Mouse (Mus musculus): Measurements from ENCODE around the gene Tas1r1. TPM values are rescaled to one million over a fixed set of nuclear protein-coding genes. Genes with fewer than 3 reads are reported as not detected.

Gene Tas1r1
- polyA plus RNA-seq (2012; rRNA removed) = 0.10 and 0.27 TPM in 2 replicates

GRCm38 (mm10) chr4:152038225-152038984 lies at the start of gene Tas1r1:
Gene Tas1r1 (minus strand): TSS chr4:152038568.
- peak in 1 of 2 experiments; percentile 10 for DNase-seq
- 27% methylated on average over 10 of the region's 10 CpGs for WGBS
- Histone ChIP-seq H3K27ac (ENCODE audit: insufficient read depth, low read length) (no peak within 1 kb of the TSS), H3K27me3 (ENCODE audit: control insufficient read depth, insufficient read depth, low read length) (no peaks in the 10 kb centered on the region), H3K4me3 (replicated peaks; ENCODE audit: insufficient read depth, low read depth, low read length) (peak within 1 kb of the TSS; percentile 74), H3K4me1 (ENCODE audit: control insufficient read depth, insufficient read depth, low read length) (peaks cover 3% of the 10 kb centered on the region; the same call in 1 of the 2 replicates)
- TF ChIP-seq CTCF (IDR thresholded peaks at IDR 0.05; ENCODE audit: borderline replicate concordance, insufficient read depth, low read depth, low read length) (no peak), POLR2A (IDR thresholded peaks at IDR 0.05; ENCODE audit: borderline replicate concordance, insufficient read depth, low read length) (no peak)

- no peaks in the 10 kb centered on the region; the same call in 1 of the 2 replicates for H3K27me3 ChIP-seq (ENCODE audit: control insufficient read depth, insufficient read depth, low read length)
- 9% methylated on average over 4 of the region's 4 CpGs for WGBS
- no peaks in the 10 kb centered on the region; the same call in 1 of the 2 replicates for H3K4me1 ChIP-seq (ENCODE audit: control insufficient read depth, insufficient read depth, low read length)
- H3K4me3 ChIP-seq (replicated peaks; ENCODE audit: insufficient read depth, low read depth, low read length) = no peak overlapping the region
- DNase-seq = no peak
- TF ChIP-seq CTCF (IDR thresholded peaks at IDR 0.05; ENCODE audit: borderline replicate concordance, insufficient read depth, low read depth, low read length) = no peak
- no peak for TF ChIP-seq POLR2A (IDR thresholded peaks at IDR 0.05; ENCODE audit: borderline replicate concordance, insufficient read depth, low read length)
- H3K27ac ChIP-seq (ENCODE audit: insufficient read depth, low read length) = no peak overlapping the region
Observed at GRCm38 (mm10) chr4:152088133-152088532, 49.8 kb upstream of the Tas1r1 start.

GRCm38 (mm10) chr4:152087211-152088081 lies 49.1 kb upstream of the Tas1r1 start:
- Histone ChIP-seq H3K4me3 (replicated peaks; ENCODE audit: insufficient read depth, low read depth, low read length) (peak overlapping the region; percentile 5), H3K27ac (ENCODE audit: insufficient read depth, low read length) (no peak overlapping the region), H3K4me1 (ENCODE audit: control insufficient read depth, insufficient read depth, low read length) (no peaks in the 10 kb centered on the region; the same call in 1 of the 2 replicates), H3K27me3 (ENCODE audit: control insufficient read depth, insufficient read depth, low read length) (no peaks in the 10 kb centered on the region; the same call in 1 of the 2 replicates)
- WGBS = 21% methylated on average over 12 of the region's 12 CpGs
- TF ChIP-seq CTCF (IDR thresholded peaks at IDR 0.05; ENCODE audit: borderline replicate concordance, insufficient read depth, low read depth, low read length) (no peak), POLR2A (IDR thresholded peaks at IDR 0.05; ENCODE audit: borderline replicate concordance, insufficient read depth, low read length) (no peak)
- DNase-seq = no peak

- DNase-seq = no peak
- Histone ChIP-seq H3K27me3 (ENCODE audit: control insufficient read depth, insufficient read depth, low read length) (no peaks in the 10 kb centered on the region; the same call in 1 of the 2 replicates), H3K4me3 (replicated peaks; ENCODE audit: insufficient read depth, low read depth, low read length) (peak overlapping the region; percentile 5), H3K4me1 (ENCODE audit: control insufficient read depth, insufficient read depth, low read length) (no peaks in the 10 kb centered on the region; the same call in 1 of the 2 replicates), H3K27ac (ENCODE audit: insufficient read depth, low read length) (no peak overlapping the region)
- 1% methylated on average over 82 of the region's 92 CpGs for WGBS
- TF ChIP-seq CTCF (IDR thresholded peaks at IDR 0.05; ENCODE audit: borderline replicate concordance, insufficient read depth, low read depth, low read length) = no peak
- TF ChIP-seq POLR2A (IDR thresholded peaks at IDR 0.05; ENCODE audit: borderline replicate concordance, insufficient read depth, low read length) = no peak
Observed at GRCm38 (mm10) chr4:152086505-152087210, 48.3 kb upstream of the Tas1r1 start.

- Histone ChIP-seq H3K27ac (ENCODE audit: insufficient read depth, low read length) (no peak overlapping the region), H3K4me1 (ENCODE audit: control insufficient read depth, insufficient read depth, low read length) (no peaks in the 10 kb centered on the region; the same call in 1 of the 2 replicates), H3K4me3 (replicated peaks; ENCODE audit: insufficient read depth, low read depth, low read length) (no peak overlapping the region), H3K27me3 (ENCODE audit: control insufficient read depth, insufficient read depth, low read length) (no peaks in the 10 kb centered on the region; the same call in 1 of the 2 replicates)
- TF ChIP-seq CTCF (IDR thresholded peaks at IDR 0.05; ENCODE audit: borderline replicate concordance, insufficient read depth, low read depth, low read length) (no peak), POLR2A (IDR thresholded peaks at IDR 0.05; ENCODE audit: borderline replicate concordance, insufficient read depth, low read length) (no peak)
- no peak for DNase-seq
- 89% methylated on average over 7 of the region's 7 CpGs for WGBS
Observed at GRCm38 (mm10) chr4:152084616-152085015, 46.2 kb upstream of the Tas1r1 start.

GRCm38 (mm10) chr4:152083611-152084220 lies 45.3 kb upstream of the Tas1r1 start:
- Histone ChIP-seq H3K27me3 (ENCODE audit: control insufficient read depth, insufficient read depth, low read length) (no peaks in the 10 kb centered on the region; the same call in 1 of the 2 replicates), H3K4me1 (ENCODE audit: control insufficient read depth, insufficient read depth, low read length) (no peaks in the 10 kb centered on the region; the same call in 1 of the 2 replicates), H3K4me3 (replicated peaks; ENCODE audit: insufficient read depth, low read depth, low read length) (no peak overlapping the region), H3K27ac (ENCODE audit: insufficient read depth, low read length) (no peak overlapping the region)
- no peak for DNase-seq
- 33% methylated on average over 7 of the region's 7 CpGs for WGBS
- TF ChIP-seq POLR2A (IDR thresholded peaks at IDR 0.05; ENCODE audit: borderline replicate concordance, insufficient read depth, low read length) (no peak), CTCF (IDR thresholded peaks at IDR 0.05; ENCODE audit: borderline replicate concordance, insufficient read depth, low read depth, low read length) (no peak)

GRCm38 (mm10) chr4:152079931-152080330 lies 41.6 kb upstream of the Tas1r1 start:
- Histone ChIP-seq H3K4me1 (ENCODE audit: control insufficient read depth, insufficient read depth, low read length) (no peaks in the 10 kb centered on the region), H3K27ac (ENCODE audit: insufficient read depth, low read length) (no peak overlapping the region), H3K27me3 (ENCODE audit: control insufficient read depth, insufficient read depth, low read length) (no peaks in the 10 kb centered on the region), H3K4me3 (replicated peaks; ENCODE audit: insufficient read depth, low read depth, low read length) (no peak overlapping the region)
- TF ChIP-seq CTCF (IDR thresholded peaks at IDR 0.05; ENCODE audit: borderline replicate concordance, insufficient read depth, low read depth, low read length) = no peak
- no peak for TF ChIP-seq POLR2A (IDR thresholded peaks at IDR 0.05; ENCODE audit: borderline replicate concordance, insufficient read depth, low read length)
- DNase-seq = no peak
- WGBS = 18% methylated on average over 7 of the region's 7 CpGs
